Mouse (Mus musculus) cerebellum, adult 11 months (tissue): Measurements from ENCODE around the gene Gm9999.
A peak's percentile ranks its signal among the peaks of the same experiment; 100 is the strongest.
"Not testable (repeated sequence)": the region's sequence is repeated elsewhere in the genome, so short reads cannot be mapped to it uniquely, and the experiment has no call there.

Experiments used
- DNase-seq: peaks from one replicate; pipeline ENCODE4 v3.0.0; 2022

The Gm9999 gene

DNA sequence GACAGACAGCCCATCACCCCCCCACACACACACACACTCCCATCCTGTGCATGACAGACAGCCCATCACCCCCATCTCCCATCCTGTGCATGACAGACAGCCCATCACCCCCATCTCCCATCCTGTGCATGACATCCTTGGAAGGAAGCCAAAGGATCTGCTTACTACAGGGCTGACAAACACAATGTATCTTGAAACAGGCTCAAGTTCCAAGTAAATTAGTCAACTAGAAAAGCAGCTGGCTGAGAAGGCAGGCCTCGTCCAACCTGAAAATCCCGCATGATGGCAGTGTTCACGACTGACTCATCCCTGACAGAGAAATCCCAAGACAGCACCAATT, 17.2 kb downstream of the Gm9999 start:
- DNase-seq = no peak

DNA sequence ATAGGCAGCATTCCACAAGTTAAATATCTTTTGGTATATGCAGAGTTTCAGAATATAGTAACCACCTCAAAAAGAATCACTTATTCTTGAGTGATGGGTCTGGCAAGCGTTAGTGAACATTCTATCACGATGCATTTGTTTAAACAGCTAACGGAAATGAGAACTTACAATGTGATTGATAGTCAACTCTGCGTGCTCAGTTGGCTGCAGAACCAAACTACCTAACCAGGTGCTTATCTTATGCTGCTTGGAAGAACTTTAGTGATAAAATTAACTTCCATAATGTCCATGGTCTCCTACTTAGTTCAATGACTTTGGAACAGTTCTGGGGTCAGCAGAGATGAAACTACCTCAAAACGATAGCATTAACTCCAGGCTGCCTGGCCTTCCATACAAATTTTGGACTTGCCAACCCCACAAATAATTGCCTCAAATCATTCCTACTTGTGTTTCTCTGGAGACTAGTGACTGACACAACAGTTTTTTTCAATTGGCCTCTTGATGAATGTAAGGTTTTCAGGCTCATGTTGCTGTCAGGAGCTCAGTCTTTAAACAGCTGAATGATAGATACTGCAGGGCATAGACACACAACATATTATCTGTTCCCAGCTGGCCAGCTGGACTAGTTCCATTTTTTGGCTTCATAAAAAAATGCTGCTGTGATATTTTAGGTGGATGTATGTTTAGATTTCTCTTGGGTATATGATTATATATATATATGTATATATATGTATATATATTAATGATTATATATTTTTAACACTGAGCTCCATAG, 17.9 kb downstream of the Gm9999 start:
- DNase-seq = no peak

DNA sequence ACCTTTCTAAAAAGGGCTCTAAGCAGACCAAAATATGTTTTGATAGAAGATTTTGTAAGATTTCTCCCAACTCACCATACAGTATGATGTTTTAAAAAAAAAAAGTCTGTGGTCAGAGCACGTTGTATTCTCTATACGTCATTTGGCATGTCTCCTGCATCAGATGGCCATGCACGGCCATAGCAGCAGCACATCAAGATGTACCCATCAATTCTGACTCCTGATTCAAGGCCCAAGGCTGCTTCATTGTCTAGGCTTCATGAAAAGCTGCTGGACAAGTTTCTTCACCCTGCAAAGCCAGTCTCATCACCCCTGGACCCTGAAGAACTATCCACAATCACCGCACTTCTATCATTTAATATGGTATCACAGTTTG, 18.5 kb downstream of the Gm9999 start:
- DNase-seq = no peak

- DNase-seq = no peak
These were observed 20.2 kb downstream of the Gm9999 start for GRCm38 (mm10) chr7:47003411-47004115.

DNA sequence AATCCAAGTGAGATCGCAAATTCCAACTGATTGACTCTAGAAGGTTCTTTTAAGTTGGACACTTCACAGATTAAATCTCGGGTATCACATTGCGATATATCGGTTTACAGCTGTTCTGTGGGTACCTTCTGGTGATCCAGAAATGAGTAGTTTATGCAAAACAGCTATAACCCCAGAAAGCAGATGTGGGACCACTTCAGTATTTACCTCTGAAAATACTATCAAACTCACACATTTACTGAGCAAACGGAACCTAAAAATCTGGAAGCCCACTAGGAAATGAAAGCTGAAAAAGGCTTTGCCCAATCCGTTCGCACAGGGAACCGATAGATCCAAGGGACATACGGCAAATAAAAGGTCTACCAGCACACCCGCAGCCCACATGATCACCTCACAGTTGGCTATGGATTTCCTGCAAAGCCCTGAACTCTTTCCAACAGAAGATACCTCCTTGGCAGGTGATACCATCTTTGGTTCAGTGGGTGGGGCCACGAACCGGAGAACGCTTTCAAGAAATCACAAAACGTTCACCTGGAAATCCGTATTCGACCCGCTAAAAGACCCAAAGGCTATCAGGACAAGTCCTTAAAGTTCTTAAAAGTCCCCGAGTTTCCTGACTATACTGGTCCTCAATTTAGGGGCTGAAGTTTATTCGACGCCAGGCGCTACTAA, 23.9 kb downstream of the Gm9999 start:
- DNase-seq = peak; percentile 41

GRCm38 (mm10) chr7:47007818-47008167, 24.4 kb downstream of the Gm9999 start:
- DNase-seq = no peak

DNA sequence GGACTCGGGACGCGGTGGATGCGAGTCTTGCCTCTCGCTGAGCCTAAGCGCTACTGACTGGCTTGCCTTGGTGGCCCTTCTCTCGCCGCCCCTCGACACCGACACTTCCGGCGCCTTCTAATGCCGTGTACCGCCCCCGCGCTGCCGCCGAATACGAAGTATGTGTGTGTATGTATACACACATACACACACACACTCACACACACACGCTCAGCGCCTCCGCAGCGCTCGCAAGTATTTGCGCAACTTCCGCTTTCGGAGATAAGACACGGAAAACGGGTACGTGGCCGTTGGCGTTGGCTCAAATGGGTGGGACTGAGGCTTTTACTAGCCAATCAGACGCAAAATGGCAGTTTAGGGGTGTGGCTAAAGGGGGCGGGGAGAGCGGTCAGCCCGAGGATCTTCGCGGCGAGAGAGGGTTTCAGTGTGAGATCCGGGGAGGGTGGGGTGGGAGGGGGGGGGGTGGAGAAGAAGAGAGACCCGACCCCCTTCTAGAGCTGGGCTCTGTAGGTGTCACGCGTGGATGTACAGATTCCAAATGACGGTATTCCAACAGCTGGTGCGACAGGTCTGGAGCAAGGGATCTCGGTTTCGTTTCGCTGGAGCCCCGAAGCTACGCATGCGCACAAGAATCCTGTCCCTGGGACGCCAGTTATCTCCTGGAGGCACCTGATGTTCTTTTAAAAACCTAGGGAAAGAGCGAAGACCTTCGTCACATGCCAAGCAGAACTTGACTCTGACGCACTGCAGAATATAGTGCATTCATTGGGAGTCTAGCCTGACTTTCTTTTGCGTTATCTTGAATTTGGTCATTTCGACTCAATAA, 25.0 kb downstream of the Gm9999 start, which contains the start of gene Spty2d1:
Gene Spty2d1 (minus strand): TSS at position 244 of the 826 bp plus-strand sequence.
- DNase-seq = peak; percentile 99

- no peak for DNase-seq
These were observed 29.9 kb downstream of the Gm9999 start for GRCm38 (mm10) chr7:47013131-47013767.

DNA sequence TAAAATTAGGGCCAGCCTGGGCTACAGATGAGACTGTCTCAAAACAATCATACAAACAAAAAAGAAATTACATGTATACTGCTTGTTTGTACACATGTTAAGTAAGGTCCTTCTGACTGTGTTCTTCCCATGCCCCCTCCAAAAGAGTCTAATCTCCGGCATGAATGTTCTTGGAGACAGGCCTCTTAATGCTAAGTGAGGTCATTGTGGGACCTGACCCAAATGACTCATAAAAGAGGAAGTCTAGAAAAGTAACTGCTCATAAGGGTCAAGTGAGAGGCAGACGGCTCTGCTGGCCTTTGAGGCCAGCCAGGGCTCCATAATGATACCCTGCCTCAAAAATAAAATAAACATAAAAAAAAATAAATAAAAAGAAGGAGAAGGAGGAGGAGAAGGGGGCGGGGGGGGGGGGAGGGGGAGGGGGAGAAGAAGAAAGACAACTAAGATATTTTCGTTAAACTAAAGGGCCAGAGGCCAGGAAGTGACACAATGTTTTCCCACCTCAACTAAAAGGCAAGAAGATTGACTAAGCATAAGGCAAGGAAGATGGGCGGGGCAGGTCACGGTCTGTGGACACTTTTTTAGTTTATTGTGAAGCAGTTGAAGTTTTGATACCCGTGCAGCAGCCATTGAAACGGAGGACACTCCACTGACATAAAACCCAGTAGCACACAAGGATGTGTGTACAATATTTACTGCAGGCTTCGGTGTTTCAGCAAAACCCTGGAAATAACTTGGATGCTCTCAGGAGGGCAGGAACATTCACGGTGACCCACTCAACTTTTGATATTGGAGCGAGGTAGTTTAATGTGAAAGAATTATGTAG, 31.4 kb downstream of the Gm9999 start:
- DNase-seq = no peak

- DNase-seq = peak; percentile 74
These were observed 32.1 kb downstream of the Gm9999 start for GRCm38 (mm10) chr7:47015390-47016065.

DNA sequence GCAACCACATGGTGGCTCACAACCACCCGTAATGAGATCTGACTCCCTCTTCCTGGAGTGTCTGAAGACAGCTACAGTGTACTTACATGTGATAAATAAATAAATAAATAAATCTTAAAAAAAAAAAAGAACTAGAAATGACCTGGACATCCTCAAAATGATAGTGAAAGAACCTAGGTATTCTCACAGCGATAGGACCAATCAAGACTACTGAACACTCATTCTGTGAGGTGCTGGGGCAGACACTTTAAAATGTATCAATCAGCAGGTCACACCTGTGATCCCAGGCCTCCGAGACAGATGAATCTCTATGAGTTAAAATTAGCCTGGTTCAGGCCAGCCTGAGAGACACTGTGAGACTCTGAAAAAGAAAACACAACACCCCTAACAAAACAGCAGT, 33.2 kb downstream of the Gm9999 start:
- no peak for DNase-seq

GRCm38 (mm10) chr7:47017146-47017545, 33.8 kb downstream of the Gm9999 start:
- DNase-seq = no peak

GRCm38 (mm10) chr7:47019641-47020040, 36.3 kb downstream of the Gm9999 start:
- DNase-seq = no peak

- DNase-seq = no peak
These were observed 37.6 kb downstream of the Gm9999 start for GRCm38 (mm10) chr7:47020956-47021355.

DNA sequence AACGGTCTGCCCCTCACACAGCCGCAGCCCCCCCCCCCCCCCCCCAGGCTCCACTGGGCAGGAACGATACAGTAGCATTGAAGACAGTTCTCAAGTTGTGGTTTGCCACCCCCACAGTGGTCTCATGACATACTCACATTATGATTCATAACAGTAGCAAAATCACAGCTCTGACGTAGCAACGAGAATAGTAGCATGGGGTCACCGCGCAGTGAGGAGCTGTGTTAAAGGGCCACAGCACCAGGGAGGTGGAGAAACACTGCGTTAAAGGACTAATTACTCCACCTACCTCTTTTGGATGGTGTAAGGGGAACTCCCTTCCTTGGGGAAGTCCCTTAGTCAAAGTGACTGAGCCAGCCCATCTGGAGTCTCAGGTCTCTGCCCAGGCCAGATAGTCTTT, 39.1 kb downstream of the Gm9999 start:
- DNase-seq = no peak

DNA sequence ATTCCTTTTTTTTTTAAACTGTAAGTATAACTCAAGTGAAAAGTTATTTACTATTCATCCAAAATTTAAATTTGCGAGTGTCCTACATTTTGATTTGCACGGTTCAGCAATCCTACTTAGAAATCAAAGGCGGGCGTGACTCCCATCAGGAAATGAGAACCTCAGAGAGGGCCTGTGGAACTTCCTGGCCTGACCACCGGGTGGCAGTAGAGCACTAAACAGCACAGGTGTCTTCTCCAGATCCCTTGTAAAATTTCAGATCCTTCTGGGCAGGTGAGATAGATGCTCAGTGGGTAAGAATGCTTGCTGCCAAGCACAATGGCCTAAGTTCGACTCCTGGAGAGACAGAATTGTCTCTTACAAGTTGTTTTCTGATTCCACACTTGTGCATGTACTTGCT, 40.1 kb downstream of the Gm9999 start:
- DNase-seq = peak; percentile 69

- no peak for DNase-seq
These were observed 41.1 kb downstream of the Gm9999 start for GRCm38 (mm10) chr7:47024454-47024853.

GRCm38 (mm10) chr7:47025429-47025828, 42.0 kb downstream of the Gm9999 start:
- no peak for DNase-seq

GRCm38 (mm10) chr7:47026899-47027298, 43.5 kb downstream of the Gm9999 start:
- DNase-seq = not testable (repeated sequence)

GRCm38 (mm10) chr7:47027520-47027919, 44.1 kb downstream of the Gm9999 start:
- DNase-seq = no peak
